Mouse (Mus musculus) liver, embryonic 14.5 days (tissue): ENCODE results near the gene Ptn. TPM values are rescaled to one million over a fixed set of nuclear protein-coding genes. Genes with fewer than 3 reads are reported as not detected.

Experiments
- ATAC-seq: fragments of 200-750 bp; cut with Nextera tagmentation; 2 replicates; pipeline ENCODE4 v1.8.0; 2017; ENCODE audit warnings: moderate number of reproducible peaks, mild to moderate bottlenecking, moderate library complexity; ENCODE audit not compliant: insufficient read depth
- DNase-seq, 3 experiments: peaks; one replicate each; pipeline ENCODE4 v3.0.0-alpha.2; 2012 to 2013; ENCODE audit warnings: low read depth in 3 of 3, low spot score in 3 of 3
- H3K27ac ChIP-seq: fragments of 300-500 bp; sonication (generic); 2 replicates; pipeline ENCODE4 v1.5.1; 2014; ENCODE audit warnings: moderate library complexity, mild to moderate bottlenecking, control low read depth, inconsistent platforms
- H3K27me3 ChIP-seq: fragments of 300-500 bp; sonication (generic); 2 replicates; pipeline ENCODE4 v1.6.1; 2014; ENCODE audit warnings: mild to moderate bottlenecking, low read length, moderate library complexity; ENCODE audit not compliant: control insufficient read depth, insufficient read depth
- H3K36me3 ChIP-seq: fragments of 300-500 bp; sonication (generic); replicated peaks from 2 replicates; pipeline ENCODE4 v1.6.1; 2014; ENCODE audit warnings: low read depth; ENCODE audit not compliant: control insufficient read depth, insufficient read depth
- H3K4me1 ChIP-seq, 2 experiments: fragments of 200-500 bp in 1 of 2; fragments of 300-500 bp in 1 of 2; sonication (generic) in 1 of 2; replicated peaks; 2 replicates each; pipeline ENCODE4 v1.6.1; 2012 to 2014; ENCODE audit warnings: antibody characterized with exemption in 1 of 2, inconsistent platforms in 1 of 2, low read length in 1 of 2; ENCODE audit not compliant: control insufficient read depth in 2 of 2, insufficient read depth in 2 of 2
- H3K4me2 ChIP-seq: fragments of 300-500 bp; sonication (generic); 2 replicates; pipeline ENCODE4 v1.6.1; 2014; ENCODE audit warnings: low read depth, mild to moderate bottlenecking, control low read depth, moderate library complexity
- H3K4me3 ChIP-seq, 2 experiments: fragments of 200-500 bp in 1 of 2; fragments of 300-500 bp in 1 of 2; sonication (generic) in 1 of 2; 2 replicates each; pipeline ENCODE4 v1.5.1; 2012 to 2014; ENCODE audit warnings: low read depth in 2 of 2, low read length in 2 of 2, mild to moderate bottlenecking in 2 of 2, control low read depth in 1 of 2, inconsistent platforms in 1 of 2, moderate library complexity in 1 of 2; ENCODE audit not compliant: insufficient read depth in 1 of 2
- H3K9ac ChIP-seq: fragments of 300-500 bp; sonication (generic); replicated peaks from 2 replicates; pipeline ENCODE4 v1.6.1; 2014; ENCODE audit warnings: mild to moderate bottlenecking, control low read depth, moderate library complexity
- H3K9me3 ChIP-seq: fragments of 300-500 bp; sonication (generic); 2 replicates; pipeline ENCODE4 v1.6.1; 2016; ENCODE audit warnings: low read length, mixed read lengths; ENCODE audit not compliant: control insufficient read depth
- CTCF ChIP-seq: IDR thresholded peaks from 2 replicates; pipeline ENCODE4 v1.5.1; 2016; ENCODE audit warnings: antibody characterized with exemption, low read depth, control low read depth
- EP300 ChIP-seq: IDR thresholded peaks from 2 replicates; pipeline ENCODE4 v1.6.1; 2016; ENCODE audit warnings: antibody characterized with exemption, low read depth
- WGBS: fragments of 180-500 bp; shearing (Covaris S2); extraction: QIAGEN DNeasy Blood & Tissue Kit; methylation state at CpG from one replicate; pipeline ENCODE4 v1.1.7; 2014; ENCODE audit not compliant: insufficient replicate concordance; 5-methylcytosine and 5-hydroxymethylcytosine counted together
- polyA plus RNA-seq, 2 experiments: library from polyadenylated mRNA; depleted of rRNA in 1 of 2; stranded (reverse) in 1 of 2; unstranded in 1 of 2; fragments of >200 nt; fragmentation: Nextera tagmentation in 1 of 2; extraction: Ambion mirVana in 1 of 2; gene quantifications; 2 replicates each; pipeline versions ENCODE4 v1.2.1 to v1.2.3; 2012 to 2014

Gene Ptn
- polyA plus RNA-seq, 2 experiments = 7.9 to 9.4 TPM

DNA sequence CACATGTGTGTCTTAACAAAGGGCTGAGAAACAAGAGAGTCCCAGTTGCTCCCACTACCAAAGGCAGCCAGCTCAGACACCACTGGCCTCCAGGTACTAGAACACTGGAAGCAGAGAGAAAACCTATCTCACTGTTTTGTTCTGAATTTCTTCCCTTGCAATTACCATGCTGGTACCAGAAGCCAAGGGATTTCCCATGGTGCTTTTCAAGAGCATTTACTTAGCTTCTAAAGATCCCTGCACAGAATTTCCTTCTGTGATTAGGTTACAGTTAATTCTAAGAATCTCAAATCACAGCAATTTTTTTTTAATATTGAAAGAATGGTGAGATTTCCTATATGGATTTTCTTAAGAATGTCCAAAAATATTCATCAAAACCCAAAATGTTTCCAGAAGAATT lies 31.2 kb upstream of the Ptn start:
- no peaks in the 10 kb centered on the region for H3K9me3 ChIP-seq
- TF ChIP-seq CTCF = no peak
- no peak for TF ChIP-seq EP300
- no peak for ATAC-seq
- H3K27me3 ChIP-seq = no peaks in the 10 kb centered on the region
- no peak for DNase-seq
- no peak overlapping the region for H3K27ac ChIP-seq
- H3K4me2 ChIP-seq = no peak overlapping the region
- no peaks in the 10 kb centered on the region for H3K36me3 ChIP-seq
- no peak overlapping the region for H3K9ac ChIP-seq
- H3K4me1 ChIP-seq = no peaks in the 10 kb centered on the region
- H3K4me3 ChIP-seq = no peak overlapping the region

DNA sequence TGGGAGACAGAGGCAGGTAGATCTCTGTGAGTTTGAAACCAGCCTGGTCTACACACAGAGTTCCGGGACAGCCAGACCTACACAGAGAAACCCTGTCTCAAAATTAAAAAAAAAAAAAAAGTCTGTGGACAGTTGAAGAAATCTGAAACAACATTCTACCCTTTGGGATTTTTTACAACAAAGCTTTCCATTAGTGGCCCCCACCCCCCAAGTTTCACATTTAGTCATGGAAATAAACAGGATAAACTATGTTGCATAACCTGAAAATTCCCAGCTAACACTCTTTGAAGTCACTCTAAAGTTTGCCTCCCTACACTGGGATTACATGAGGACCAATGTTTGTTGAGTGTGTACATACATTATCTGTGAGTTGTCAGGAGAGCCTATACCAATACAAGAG lies 28.7 kb upstream of the Ptn start:
- TF ChIP-seq CTCF (no peak), EP300 (no peak)
- no peak for ATAC-seq
- no peak overlapping the region for H3K27ac ChIP-seq

GRCm38 (mm10) chr6:36835351-36835750 lies 25.3 kb upstream of the Ptn start:
- Histone ChIP-seq H3K4me3 (no peak overlapping the region), H3K27me3 (no peaks in the 10 kb centered on the region), H3K9me3 (no peaks in the 10 kb centered on the region), H3K4me2 (no peak overlapping the region), H3K27ac (no peak overlapping the region), H3K9ac (no peak overlapping the region), H3K4me1 (no peaks in the 10 kb centered on the region), H3K36me3 (no peaks in the 10 kb centered on the region)
- ATAC-seq (no peak), DNase-seq (no peak)
- 39% methylated on average over 3 of the region's 3 CpGs for WGBS
- no peak for TF ChIP-seq EP300
- no peak for TF ChIP-seq CTCF

More for the DNA sequence above, 28.7 kb upstream of the Ptn start:
- DNase-seq = no peak
- WGBS = 65% methylated on average over 1 of the region's 1 CpGs
- no peaks in the 10 kb centered on the region for H3K27me3 ChIP-seq
- H3K4me3 ChIP-seq = no peak overlapping the region
- H3K9ac ChIP-seq = no peak overlapping the region
- no peak overlapping the region for H3K4me2 ChIP-seq
- no peaks in the 10 kb centered on the region for H3K9me3 ChIP-seq
- H3K4me1 ChIP-seq = no peaks in the 10 kb centered on the region
- no peaks in the 10 kb centered on the region for H3K36me3 ChIP-seq

DNA sequence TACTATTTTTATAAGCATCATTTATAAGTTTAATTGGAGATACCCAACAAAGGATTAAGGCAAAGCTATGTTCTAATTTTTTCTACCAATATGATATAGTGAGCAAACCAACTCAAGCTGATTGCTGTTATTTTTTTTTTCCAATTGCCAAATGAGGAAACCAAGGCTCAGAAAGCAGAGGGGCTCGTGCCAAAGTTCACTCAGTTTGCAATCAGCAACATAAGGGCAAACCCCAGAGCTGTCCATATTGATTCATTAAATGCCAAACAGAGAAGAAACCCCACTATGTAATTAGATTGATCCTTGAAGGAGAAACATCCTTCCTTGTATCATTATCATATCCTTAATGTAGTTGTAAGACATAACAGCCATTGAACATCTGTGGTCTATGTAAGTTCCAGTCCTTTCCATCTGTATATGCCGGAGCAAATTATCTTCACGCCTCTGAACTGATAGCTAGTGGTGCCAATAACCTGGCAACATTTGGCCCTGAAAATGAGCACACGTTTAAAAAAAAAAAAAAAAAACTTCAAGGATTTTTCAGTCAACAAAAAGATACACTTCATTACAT lies 24.8 kb upstream of the Ptn start:
- no peak for TF ChIP-seq EP300
- TF ChIP-seq CTCF = no peak
- no peak overlapping the region for H3K4me2 ChIP-seq
- H3K4me1 ChIP-seq = no peaks in the 10 kb centered on the region
- no peaks in the 10 kb centered on the region for H3K9me3 ChIP-seq
- DNase-seq = no peak
- 48% methylated on average over 4 of the region's 4 CpGs for WGBS
- no peak overlapping the region for H3K9ac ChIP-seq
- no peaks in the 10 kb centered on the region for H3K36me3 ChIP-seq
- H3K27me3 ChIP-seq = no peaks in the 10 kb centered on the region
- ATAC-seq = no peak
- no peak overlapping the region for H3K27ac ChIP-seq
- no peak overlapping the region for H3K4me3 ChIP-seq

- WGBS = 53% methylated on average over 4 of the region's 4 CpGs
- TF ChIP-seq EP300 (no peak), CTCF (no peak)
Measured at GRCm38 (mm10) chr6:36832681-36833080, 22.7 kb upstream of the Ptn start.

More at GRCm38 (mm10) chr6:36832681-36833080, 22.7 kb upstream of the Ptn start:
- no peak overlapping the region for H3K4me2 ChIP-seq
- ATAC-seq (no peak), DNase-seq (no peak)
- no peaks in the 10 kb centered on the region for H3K36me3 ChIP-seq
- H3K4me1 ChIP-seq = no peaks in the 10 kb centered on the region
- no peaks in the 10 kb centered on the region for H3K27me3 ChIP-seq
- H3K27ac ChIP-seq = no peak overlapping the region
- no peak overlapping the region for H3K4me3 ChIP-seq
- no peak overlapping the region for H3K9ac ChIP-seq
- no peaks in the 10 kb centered on the region for H3K9me3 ChIP-seq
